Mouse (Mus musculus) kidney, adult 8-10 months (tissue): Measurements from ENCODE around the gene Alg5.
"Not testable (repeated sequence)": the region's sequence is repeated elsewhere in the genome, so short reads cannot be mapped to it uniquely, and the experiment has no call there.

Experiments
- DNase-seq, 2 experiments: peaks; one replicate each; pipeline ENCODE4 v3.0.0; 2022

Alg5 gene

GRCm38 (mm10) chr3:54737317-54737716 is 2.0 kb downstream of the Alg5 start:
- no peak for DNase-seq

GRCm38 (mm10) chr3:54741965-54742364 is 6.6 kb downstream of the Alg5 start:
- no peak for DNase-seq

GRCm38 (mm10) chr3:54745799-54746198 is 10.5 kb downstream of the Alg5 start:
- peak in 1 of 2 experiments; percentile 18 for DNase-seq

DNA sequence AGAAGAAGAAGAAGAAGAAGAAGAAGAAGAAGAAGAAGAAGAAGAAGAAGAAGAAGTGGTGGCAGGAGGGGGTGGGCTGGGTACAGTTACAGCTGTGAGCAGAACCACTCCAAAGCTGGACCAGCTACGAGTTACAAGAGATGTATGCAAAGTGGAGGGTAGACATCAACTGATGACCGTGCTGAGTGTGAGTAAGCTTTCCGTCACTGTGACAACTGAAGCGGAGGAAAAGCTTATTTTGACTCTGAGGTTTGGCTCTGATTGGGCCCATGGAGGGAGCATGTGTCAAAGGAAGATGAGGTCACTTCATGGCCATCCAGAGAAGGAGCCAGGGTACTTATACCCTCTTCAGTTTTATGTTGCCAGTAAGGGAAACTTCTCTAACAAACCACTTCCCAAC is 18.1 kb downstream of the Alg5 start:
- DNase-seq: no peak

DNA sequence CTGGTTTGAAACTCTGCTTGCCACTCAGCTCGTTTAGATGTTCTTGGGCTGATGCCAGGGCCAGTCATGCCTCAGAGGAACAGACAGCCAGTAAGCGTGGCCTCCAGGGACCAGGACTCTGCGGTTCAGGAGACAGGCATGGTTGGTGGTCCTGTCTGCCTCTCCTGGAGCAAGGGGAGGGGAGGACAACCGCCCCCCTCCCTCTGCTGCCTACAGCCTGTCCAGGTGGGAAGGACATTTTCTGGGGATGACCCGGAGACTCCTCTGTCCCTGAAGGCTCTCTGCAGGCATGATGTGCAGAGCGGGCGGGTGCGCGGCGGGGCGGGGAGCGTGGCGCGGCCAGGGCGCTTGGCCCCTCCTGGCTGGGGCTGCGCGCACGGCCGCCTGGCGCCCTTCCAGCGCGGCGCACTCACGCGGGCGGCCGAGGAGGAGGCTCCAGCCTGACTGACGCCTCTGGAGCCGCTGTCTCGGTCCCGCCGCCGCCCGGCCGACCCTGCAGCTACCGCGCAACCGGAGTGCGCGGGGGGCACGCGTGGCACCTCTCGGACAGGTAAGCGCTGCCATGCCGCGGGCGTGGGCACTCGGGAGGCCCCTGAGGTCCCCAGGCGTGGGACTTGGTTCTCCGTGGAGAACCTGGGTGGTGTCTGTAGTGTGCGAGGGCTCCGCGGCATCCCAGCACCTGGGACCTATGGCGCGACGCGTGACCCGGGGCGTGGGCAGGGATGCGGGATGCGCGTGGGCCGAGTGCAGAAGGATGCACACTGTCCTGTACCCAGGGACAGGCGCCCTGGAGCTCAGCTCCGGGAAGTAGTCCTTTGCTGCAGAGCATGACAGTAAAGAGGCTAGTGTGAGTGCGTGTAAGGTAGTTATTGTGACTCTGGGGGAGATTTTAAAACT is 20.1 kb downstream of the Alg5 start, which contains the start of gene Smad9:
Gene Smad9 (plus strand): TSS at position 438 of the 897 bp plus-strand sequence.
- DNase-seq: peak; percentile 52 to 58

DNA sequence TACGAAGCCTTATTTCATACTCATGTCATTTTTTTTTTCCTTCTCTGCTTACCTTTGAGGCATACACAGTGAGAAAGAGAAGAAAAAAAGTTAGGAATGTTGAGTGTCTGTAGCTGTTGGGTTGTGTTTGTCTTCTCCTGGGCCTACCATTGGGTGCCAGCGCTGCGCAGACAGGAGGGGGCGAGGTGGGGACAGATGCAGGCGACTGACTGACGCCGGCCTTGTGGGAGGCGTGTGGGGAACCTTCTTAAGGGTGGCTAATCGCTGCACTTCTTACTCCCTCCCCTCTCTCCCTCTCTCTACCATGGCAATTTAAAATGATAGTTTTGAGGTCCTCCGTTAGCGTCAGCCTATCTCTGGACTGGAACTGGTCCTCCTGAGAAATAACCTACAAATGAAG is 20.7 kb downstream of the Alg5 start:
- DNase-seq: peak in 1 of 2 experiments; percentile 24

DNA sequence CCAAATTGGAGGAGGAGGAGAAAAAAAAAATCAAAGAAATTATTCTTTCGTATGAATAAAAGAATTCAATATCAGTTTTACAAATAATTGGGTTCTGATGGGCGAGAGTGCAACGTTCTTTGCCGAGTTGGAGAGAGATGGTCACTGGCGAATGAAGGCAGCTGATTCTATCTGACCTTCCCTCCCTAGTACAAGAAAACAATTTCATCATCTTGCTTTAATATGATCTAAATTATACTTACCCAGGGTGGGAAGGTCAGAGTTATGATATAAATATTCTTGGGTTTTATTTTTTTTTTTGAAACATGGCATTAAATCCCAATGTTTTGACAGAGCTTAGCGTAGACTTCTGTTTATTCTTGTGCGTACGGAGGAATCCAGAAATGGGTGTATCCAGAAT is 22.1 kb downstream of the Alg5 start:
- DNase-seq: no peak

GRCm38 (mm10) chr3:54759211-54759610 is 23.9 kb downstream of the Alg5 start:
- no peak for DNase-seq

- DNase-seq: no peak
These were observed 25.2 kb downstream of the Alg5 start for GRCm38 (mm10) chr3:54760321-54761115.

DNA sequence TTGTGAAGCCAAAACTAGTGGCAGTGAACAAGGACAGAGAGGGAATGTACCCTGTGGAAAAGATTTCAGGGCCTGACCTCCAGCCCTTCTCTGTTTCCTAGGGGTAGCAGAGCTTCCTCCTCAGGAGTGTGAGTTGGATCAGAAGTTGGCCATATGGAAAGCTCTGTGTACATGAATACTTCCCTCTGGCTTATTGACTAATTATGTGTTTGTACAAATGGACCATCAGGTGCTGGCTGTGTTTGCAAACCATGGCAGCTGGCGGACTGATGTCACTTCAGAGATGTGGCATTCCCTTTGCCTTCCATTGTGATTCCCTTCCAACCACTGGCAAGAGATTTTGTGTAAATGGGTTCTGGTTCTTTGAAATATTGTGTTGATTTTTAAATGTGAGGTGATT is 25.9 kb downstream of the Alg5 start:
- DNase-seq: no peak

- DNase-seq: peak; percentile 36 to 48
These were observed 29.1 kb downstream of the Alg5 start for GRCm38 (mm10) chr3:54764418-54764817.

- DNase-seq: not testable (repeated sequence)
These were observed 30.2 kb downstream of the Alg5 start for GRCm38 (mm10) chr3:54765521-54765920.

GRCm38 (mm10) chr3:54766034-54766433 is 30.7 kb downstream of the Alg5 start:
- DNase-seq: no peak

DNA sequence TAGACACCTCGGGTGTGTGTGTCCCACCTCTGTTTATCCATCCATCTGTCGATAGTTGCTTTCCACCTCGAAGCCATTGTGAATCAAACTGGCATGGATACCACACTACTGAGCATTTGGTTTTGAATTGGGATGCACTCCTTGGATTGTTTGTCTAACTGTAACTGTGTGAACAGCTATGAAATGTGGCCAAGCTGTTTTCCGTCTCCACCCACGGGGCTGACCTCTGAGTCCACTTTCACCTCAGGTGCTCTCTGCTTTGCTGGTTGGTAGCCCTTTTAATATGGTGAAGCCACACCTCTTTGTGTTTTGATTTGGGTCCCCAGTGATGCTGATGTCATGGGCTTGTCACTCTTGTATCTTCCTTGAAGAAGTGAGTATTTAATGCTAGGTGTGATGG is 31.5 kb downstream of the Alg5 start:
- no peak for DNase-seq

DNA sequence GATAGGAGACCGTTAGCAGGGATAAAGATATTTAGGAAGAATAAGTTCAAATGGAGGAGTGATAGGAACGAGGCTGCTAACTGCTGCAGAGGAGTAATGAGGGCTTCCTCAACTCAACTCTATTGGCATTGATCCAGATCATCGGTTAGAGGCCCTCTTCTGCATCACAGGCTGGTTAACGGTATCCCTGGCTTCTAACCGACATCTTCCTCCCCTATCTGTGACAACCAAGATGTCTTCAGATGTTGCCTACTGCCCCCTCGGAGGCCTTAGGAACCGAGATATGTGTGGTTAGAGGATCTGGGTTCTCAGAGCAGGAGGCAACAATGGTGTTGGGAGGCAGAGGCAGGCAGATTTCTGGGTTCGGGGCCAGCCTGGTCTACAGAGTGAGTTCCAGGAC is 33.3 kb downstream of the Alg5 start:
- no peak for DNase-seq

DNA sequence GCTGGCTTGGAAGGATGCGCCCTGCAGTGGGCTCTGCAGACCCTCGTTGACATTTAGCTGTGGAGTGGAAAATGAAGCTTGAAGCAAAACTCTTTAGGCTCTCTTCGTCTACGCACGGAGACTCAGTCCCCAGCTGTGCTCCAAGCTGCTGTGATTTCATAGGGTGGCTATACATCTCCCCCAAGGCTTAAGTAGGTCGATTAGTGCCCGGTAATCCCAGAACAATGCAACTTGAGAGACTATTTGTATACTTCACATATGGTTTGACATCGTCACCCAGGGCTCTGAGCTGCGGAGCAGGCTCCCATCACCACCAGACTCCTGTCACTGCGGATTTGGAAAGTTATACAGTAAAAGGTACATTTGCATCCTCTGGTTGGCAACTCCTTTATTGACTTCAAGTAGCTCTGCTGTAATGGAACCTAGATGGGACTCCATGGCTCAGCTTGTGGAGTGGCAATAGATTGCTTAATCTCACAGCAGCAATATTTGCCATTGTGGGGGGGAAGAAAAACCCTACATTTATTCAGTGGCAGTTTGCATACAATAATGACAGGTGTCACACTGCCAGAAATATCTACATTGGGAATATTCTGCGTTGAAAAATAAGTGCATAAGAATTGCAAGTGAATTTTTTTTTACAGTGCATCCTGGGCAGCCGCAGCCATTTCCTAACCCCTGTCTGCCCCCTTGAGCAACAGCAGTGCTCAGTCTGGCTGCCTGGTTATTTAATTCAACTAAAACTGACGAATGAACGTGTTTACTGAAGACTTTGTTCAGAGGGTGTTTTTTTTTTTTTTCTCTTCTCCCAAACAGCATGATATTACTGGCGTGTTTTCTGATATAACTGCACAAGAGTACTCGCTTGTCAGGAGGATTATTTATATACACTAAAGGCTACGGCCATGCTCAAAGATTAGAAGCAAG is 34.3 kb downstream of the Alg5 start:
- DNase-seq: no peak

DNA sequence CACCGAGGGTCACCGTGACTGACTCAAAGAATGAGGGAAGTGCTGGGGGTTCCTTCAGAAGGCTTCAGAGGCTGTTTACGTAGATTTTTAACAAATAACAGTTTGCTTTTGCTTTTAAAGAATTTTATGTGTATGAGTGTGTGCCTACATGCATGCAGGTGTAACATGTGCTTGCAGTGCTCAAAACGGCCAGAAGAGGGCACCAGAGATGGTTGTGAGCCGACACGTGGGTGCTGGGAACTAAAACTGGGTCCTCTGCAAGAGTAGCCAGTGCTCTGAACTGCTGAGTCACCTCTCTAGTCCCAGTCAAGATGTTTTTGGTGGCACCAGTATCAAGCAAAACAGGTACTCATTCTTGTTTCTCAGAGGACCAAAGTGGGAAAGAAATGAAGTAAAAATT is 38.3 kb downstream of the Alg5 start:
- DNase-seq: no peak

- no peak for DNase-seq
These were observed 40.8 kb downstream of the Alg5 start for GRCm38 (mm10) chr3:54775989-54776631.

DNA sequence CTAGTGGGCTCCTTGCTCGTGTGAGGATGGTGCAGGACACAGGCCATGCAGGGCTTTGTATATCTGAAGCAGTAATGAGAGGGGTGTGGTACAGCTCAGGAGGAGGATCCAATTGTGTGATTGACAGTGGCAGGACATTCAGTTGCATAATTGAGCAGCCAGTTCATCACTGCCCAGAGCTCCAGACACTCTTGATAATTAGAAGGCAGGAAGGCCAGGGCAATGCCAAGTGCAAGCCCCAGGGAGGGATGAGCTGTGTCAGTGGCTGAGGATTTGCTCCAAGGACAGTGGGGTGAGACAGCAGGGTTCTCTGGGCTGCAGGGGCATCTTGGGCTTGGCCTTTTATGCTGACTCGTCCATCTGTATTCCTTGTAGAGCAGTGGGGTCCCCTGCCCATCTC is 55.3 kb downstream of the Alg5 start:
- DNase-seq: no peak

GRCm38 (mm10) chr3:54791822-54792677 is 56.7 kb downstream of the Alg5 start:
- no peak for DNase-seq

DNA sequence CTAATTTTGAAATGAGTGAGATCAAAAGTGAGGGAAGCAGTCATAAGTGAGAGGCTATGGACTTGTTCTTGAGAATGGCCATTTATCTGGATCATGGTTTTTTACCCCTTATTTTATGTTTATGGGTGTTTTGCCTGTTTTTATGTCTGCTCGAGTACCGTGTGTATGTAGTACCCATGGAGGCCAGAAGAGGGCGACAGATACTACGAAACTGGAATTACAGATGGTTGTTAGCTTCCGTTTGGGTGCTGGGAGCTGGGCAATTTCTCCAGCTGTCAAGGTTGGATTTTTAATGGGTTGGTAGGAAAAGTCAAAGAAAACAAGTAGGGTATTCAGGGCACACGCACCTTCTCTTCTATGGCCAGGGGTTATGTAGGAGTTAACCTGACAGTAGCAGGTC is 58.4 kb downstream of the Alg5 start:
- DNase-seq: no peak
